ENCODE assay signal across 25 mouse cellular contexts in genomic region chr10:23159844-23160243, GRCm38 (mm10).
DNase-seq lines count a peak whose midpoint lies in the region; ATAC-seq lines count a peak whose summit lies in the region.
"Had no signal": no experiment of that assay in that cellular context is flagged by ENCODE, and none has a peak within 500 bp of the region (broad histone marks: within the 10 kb centered on the region; RNA-seq: fewer than 3 reads in every experiment).

No protein-coding gene starts in this region.

- H3K27me3 ChIP-seq in hindbrain, embryonic 14.5 days (ENCODE audit: control insufficient read depth, insufficient read depth, low read length) = no peaks in the 10 kb centered on the region
- no peaks in the 10 kb centered on the region for H3K27me3 ChIP-seq in hindbrain, embryonic 12.5 days
- H3K27me3 ChIP-seq in midbrain, embryonic 11.5 days (ENCODE audit: control insufficient read depth, insufficient read depth, low read length) = no peaks in the 10 kb centered on the region
- no peaks in the 10 kb centered on the region for H3K27me3 ChIP-seq in midbrain, embryonic 13.5 days
- H3K27me3 ChIP-seq: embryonic facial prominence, embryonic 15.5 days; limb, embryonic 12.5 days; neural tube, embryonic 15.5 days had no signal

- no peak overlapping the region for H3K4me3 ChIP-seq in hindbrain, embryonic 14.5 days (replicated peaks; ENCODE audit: low read length)
- no peak overlapping the region for H3K4me3 ChIP-seq in hindbrain, embryonic 12.5 days
- no peak overlapping the region for H3K4me3 ChIP-seq in midbrain, embryonic 11.5 days (ENCODE audit: low read depth, low read length)
- H3K4me3 ChIP-seq in midbrain, embryonic 13.5 days (replicated peaks) = no peak overlapping the region
- H3K4me3 ChIP-seq: embryonic facial prominence, embryonic 15.5 days; layer of hippocampus, adult 2 months; limb, embryonic 12.5 days; neural tube, embryonic 15.5 days had no signal

- no peak overlapping the region for H3K4me2 ChIP-seq in hindbrain, embryonic 14.5 days (replicated peaks)
- H3K4me2 ChIP-seq in hindbrain, embryonic 12.5 days (replicated peaks) = no peak overlapping the region
- no peak overlapping the region for H3K4me2 ChIP-seq in midbrain, embryonic 11.5 days
- no peak overlapping the region for H3K4me2 ChIP-seq in midbrain, embryonic 13.5 days (replicated peaks)
- H3K4me2 ChIP-seq: embryonic facial prominence, embryonic 15.5 days; heart, embryonic 11.5 days; limb, embryonic 12.5 days; liver, embryonic 11.5 days; neural tube, embryonic 15.5 days had no signal

- ATAC-seq in hindbrain, embryonic 14.5 days (ENCODE audit: low FRiP score) = peak; percentile 51; the same call in 1 of the 2 replicates
- ATAC-seq in hindbrain, embryonic 12.5 days (ENCODE audit: low FRiP score) = no peak
- ATAC-seq in midbrain, embryonic 11.5 days (ENCODE audit: low FRiP score) = no peak
- no peak for ATAC-seq in midbrain, embryonic 13.5 days
- ATAC-seq: intestine, embryonic 16.5 days; liver, postnatal 0 days had no signal

- H3K4me1 ChIP-seq in hindbrain, embryonic 14.5 days (replicated peaks; ENCODE audit: control insufficient read depth, insufficient read depth, low read length) = no peaks in the 10 kb centered on the region
- H3K4me1 ChIP-seq in hindbrain, embryonic 12.5 days = no peaks in the 10 kb centered on the region
- H3K4me1 ChIP-seq in midbrain, embryonic 11.5 days (ENCODE audit: control insufficient read depth, insufficient read depth, low read length) = no peaks in the 10 kb centered on the region
- no peaks in the 10 kb centered on the region for H3K4me1 ChIP-seq in midbrain, embryonic 13.5 days (replicated peaks)
- H3K4me1 ChIP-seq: embryonic facial prominence, embryonic 15.5 days; neural tube, embryonic 15.5 days had no signal

- no peak overlapping the region for H3K27ac ChIP-seq in hindbrain, embryonic 14.5 days
- H3K27ac ChIP-seq in hindbrain, embryonic 12.5 days = no peak overlapping the region
- no peak overlapping the region for H3K27ac ChIP-seq in midbrain, embryonic 11.5 days (ENCODE audit: low read depth, low read length)
- no peak overlapping the region for H3K27ac ChIP-seq in midbrain, embryonic 13.5 days
- H3K27ac ChIP-seq: embryonic facial prominence, embryonic 15.5 days; layer of hippocampus, adult 2 months; limb, embryonic 12.5 days; neural tube, embryonic 15.5 days had no signal

- peak; percentile 12 to 21 for DNase-seq in cerebellum, postnatal 14 days
- no peak for DNase-seq in cerebellum, adult 11-12 months
- DNase-seq in hindbrain, embryonic 14.5 days (ENCODE audit: low spot score) = peak; percentile 44
- DNase-seq in midbrain, embryonic 11.5 days (ENCODE audit: low spot score, missing footprints) = peak; percentile 79
- DNase-seq in adrenal gland, adult 2 months = no peak
- DNase-seq: adrenal gland, postnatal 14 days; cerebellum, adult 9-10 months; gastrocnemius, postnatal 14 days; kidney, adult 9 months; kidney, postnatal 14 days; liver, postnatal 0 days; lung, postnatal 14 days; right cerebral cortex, adult 18-20 months; right cerebral cortex, postnatal 4 days; thymus, adult 2 months; thymus, postnatal 4 days had no signal

- H3K9ac ChIP-seq in hindbrain, embryonic 14.5 days = no peak overlapping the region
- H3K9ac ChIP-seq in hindbrain, embryonic 12.5 days = no peak overlapping the region
- H3K9ac ChIP-seq in midbrain, embryonic 11.5 days (ENCODE audit: low read length) = no peak overlapping the region
- H3K9ac ChIP-seq in midbrain, embryonic 13.5 days (replicated peaks) = no peak overlapping the region
- H3K9ac ChIP-seq: embryonic facial prominence, embryonic 15.5 days; limb, embryonic 12.5 days; liver, postnatal 0 days; neural tube, embryonic 15.5 days had no signal

- H3K9me3 ChIP-seq in hindbrain, embryonic 14.5 days (ENCODE audit: control insufficient read depth, low read length) = no peaks in the 10 kb centered on the region
- no peaks in the 10 kb centered on the region for H3K9me3 ChIP-seq in hindbrain, embryonic 12.5 days (replicated peaks)
- no peaks in the 10 kb centered on the region for H3K9me3 ChIP-seq in midbrain, embryonic 11.5 days (ENCODE audit: control insufficient read depth, low read length)
- H3K9me3 ChIP-seq in midbrain, embryonic 13.5 days = no peaks in the 10 kb centered on the region
- H3K9me3 ChIP-seq: embryonic facial prominence, embryonic 15.5 days; limb, embryonic 12.5 days; neural tube, embryonic 15.5 days had no signal

- WGBS in hindbrain, embryonic 14.5 days = 57% methylated on average over 10 of the region's 10 CpGs
- 55% methylated on average over 10 of the region's 10 CpGs for WGBS in hindbrain, embryonic 12.5 days
- 84% methylated on average over 10 of the region's 10 CpGs for WGBS in midbrain, embryonic 11.5 days
- 75% methylated on average over 10 of the region's 10 CpGs for WGBS in midbrain, embryonic 13.5 days

- H3K36me3 ChIP-seq in hindbrain, embryonic 14.5 days (replicated peaks; ENCODE audit: control insufficient read depth, insufficient read depth) = no peaks in the 10 kb centered on the region
- no peaks in the 10 kb centered on the region for H3K36me3 ChIP-seq in hindbrain, embryonic 12.5 days
- H3K36me3 ChIP-seq in midbrain, embryonic 11.5 days (ENCODE audit: control insufficient read depth, insufficient read depth, low read length) = no peaks in the 10 kb centered on the region
- no peaks in the 10 kb centered on the region for H3K36me3 ChIP-seq in midbrain, embryonic 13.5 days
- H3K36me3 ChIP-seq: embryonic facial prominence, embryonic 15.5 days; neural tube, embryonic 15.5 days had no signal

Comparison
In these comparisons a context has a peak if more than half of its experiments do, and no peak if none do; other contexts are left out.
1. DNase-seq: peak in cerebellum, postnatal 14 days (2 of 2), hindbrain, embryonic 14.5 days (single experiment) and midbrain, embryonic 11.5 days (single experiment); none in cerebellum, adult 11-12 months (single experiment) and adrenal gland, adult 2 months (single experiment).